Mouse (Mus musculus) ES-Bruce4 (cell line): ENCODE data around the gene Mta2.

Experiments used
- CTCF ChIP-seq: IDR thresholded peaks from one replicate; pipeline ENCODE4 v1.8.1; 2011; ENCODE audit warnings: low read depth, low read length
- EP300 ChIP-seq: IDR thresholded peaks from 2 replicates; pipeline ENCODE4 v1.6.1; 2011; ENCODE audit warnings: low read depth, low read length; ENCODE audit not compliant: insufficient read depth
- POLR2A ChIP-seq: IDR thresholded peaks from one replicate; pipeline ENCODE4 v1.8.1; 2011; ENCODE audit warnings: low read length; ENCODE audit not compliant: insufficient read depth

DNA sequence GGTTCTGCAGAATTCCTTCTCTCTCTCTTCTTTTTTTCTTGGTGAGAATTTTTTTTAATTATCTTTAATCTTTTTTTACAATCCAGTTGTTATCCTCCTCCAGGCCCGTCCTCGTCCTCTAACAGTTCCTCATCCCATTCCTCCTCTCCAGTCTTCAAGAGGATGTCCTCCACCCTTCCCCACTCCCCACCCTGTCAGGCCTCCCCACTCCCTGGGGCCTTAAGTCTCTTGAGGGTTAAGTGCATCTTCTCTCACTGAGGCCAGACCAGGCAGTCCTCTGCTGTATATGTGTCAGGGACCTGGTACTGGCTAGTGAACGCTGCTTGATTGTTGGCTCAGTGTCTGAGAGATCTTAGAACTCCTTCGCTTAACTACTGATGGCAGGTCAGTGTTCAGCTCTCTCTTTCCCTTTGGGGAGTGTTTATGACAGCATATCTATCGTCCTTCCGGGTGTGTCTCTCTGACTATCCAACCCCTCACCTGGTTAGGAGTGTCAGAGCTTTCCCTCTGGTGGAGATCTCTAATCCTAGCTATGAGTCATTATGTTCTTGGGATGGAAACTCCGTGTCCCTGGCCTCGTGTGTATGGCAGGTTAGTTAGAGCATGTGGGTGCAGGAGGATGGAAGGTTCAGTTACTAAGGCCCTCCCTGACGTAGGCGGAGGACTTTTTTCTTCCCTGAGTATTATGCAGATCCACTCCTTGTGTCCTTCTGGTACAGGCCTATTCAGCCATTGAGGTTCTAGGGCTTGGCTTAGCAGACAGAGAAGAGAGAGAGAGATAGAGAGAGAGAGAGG lies 53.3 kb downstream of the Mta2 start:
- no peak for TF ChIP-seq POLR2A
- TF ChIP-seq CTCF, result no peak
- TF ChIP-seq EP300, result no peak
